Mouse (Mus musculus): ENCODE measurements around the gene Apol7e. TPM values are rescaled to one million over a fixed set of nuclear protein-coding genes. Genes with fewer than 3 reads are reported as not detected.
A peak's percentile ranks its signal among the peaks of the same experiment; 100 is the strongest.
"Not testable (repeated sequence)": the region's sequence is repeated elsewhere in the genome, so short reads cannot be mapped to it uniquely, and the experiment has no call there.

Apol7e gene
- total RNA-seq, 2 experiments from 2014 or later: 0.94 TPM; not detected in 1

- ATAC-seq (replicated peaks; ENCODE audit: poor library complexity): peak; percentile 54; the same call in 1 of the 2 replicates
Measured at GRCm38 (mm10) chr15:77740511-77741297, 42.0 kb downstream of the Apol7e start.

- ATAC-seq (replicated peaks; ENCODE audit: poor library complexity): not testable (repeated sequence)
Measured at GRCm38 (mm10) chr15:77741556-77741955, 42.9 kb downstream of the Apol7e start.

GRCm38 (mm10) chr15:77744632-77745031 is 46.0 kb downstream of the Apol7e start:
- no peak for ATAC-seq (replicated peaks; ENCODE audit: poor library complexity)

- no peak for ATAC-seq (replicated peaks; ENCODE audit: poor library complexity)
Measured at GRCm38 (mm10) chr15:77745081-77745480, 46.4 kb downstream of the Apol7e start.

- no peak for ATAC-seq (replicated peaks; ENCODE audit: poor library complexity)
Measured at GRCm38 (mm10) chr15:77746326-77746725, 47.7 kb downstream of the Apol7e start.

- no peak for ATAC-seq (replicated peaks; ENCODE audit: poor library complexity)
Measured at GRCm38 (mm10) chr15:77748414-77748813, 49.8 kb downstream of the Apol7e start.

- ATAC-seq (replicated peaks; ENCODE audit: poor library complexity): no peak
Measured at GRCm38 (mm10) chr15:77749717-77750116, 51.1 kb downstream of the Apol7e start.

- peak; percentile 77 for ATAC-seq (replicated peaks; ENCODE audit: poor library complexity)
Measured at GRCm38 (mm10) chr15:77750461-77750860, 51.8 kb downstream of the Apol7e start.

GRCm38 (mm10) chr15:77752443-77752842 is 53.8 kb downstream of the Apol7e start:
- no peak for ATAC-seq (replicated peaks; ENCODE audit: poor library complexity)

GRCm38 (mm10) chr15:77755132-77755531 is 56.5 kb downstream of the Apol7e start:
- peak; percentile 33; the same call in 1 of the 2 replicates for ATAC-seq (replicated peaks; ENCODE audit: poor library complexity)

- ATAC-seq (replicated peaks; ENCODE audit: poor library complexity): no peak
Measured at GRCm38 (mm10) chr15:77756081-77756480, 57.4 kb downstream of the Apol7e start.

GRCm38 (mm10) chr15:77756848-77757247 is 58.2 kb downstream of the Apol7e start, which contains the start of gene Apol8:
Apol8 (minus strand) TSS chr15:77757003.
- ATAC-seq (replicated peaks; ENCODE audit: poor library complexity): peak; percentile 95

GRCm38 (mm10) chr15:77757586-77758226 is 59.0 kb downstream of the Apol7e start:
- no peak for ATAC-seq (replicated peaks; ENCODE audit: poor library complexity)

GRCm38 (mm10) chr15:77760037-77760436 is 61.4 kb downstream of the Apol7e start:
- ATAC-seq (replicated peaks; ENCODE audit: poor library complexity): no peak

GRCm38 (mm10) chr15:77761083-77761482 is 62.4 kb downstream of the Apol7e start:
- no peak for ATAC-seq (replicated peaks; ENCODE audit: poor library complexity)

- peak; percentile 96 for ATAC-seq (replicated peaks; ENCODE audit: poor library complexity)
Measured at GRCm38 (mm10) chr15:77761561-77762380, 63.1 kb downstream of the Apol7e start.

- ATAC-seq (replicated peaks; ENCODE audit: poor library complexity): no peak
Measured at GRCm38 (mm10) chr15:77763050-77763449, 64.4 kb downstream of the Apol7e start.

GRCm38 (mm10) chr15:77763702-77764101 is 65.0 kb downstream of the Apol7e start:
- ATAC-seq (replicated peaks; ENCODE audit: poor library complexity): no peak

GRCm38 (mm10) chr15:77764391-77765006 is 65.8 kb downstream of the Apol7e start:
- no peak for ATAC-seq (replicated peaks; ENCODE audit: poor library complexity)

- ATAC-seq (replicated peaks; ENCODE audit: poor library complexity): no peak
Measured at GRCm38 (mm10) chr15:77765484-77766093, 66.9 kb downstream of the Apol7e start.

All from megakaryocyte progenitor cell, adult 5-6 weeks (primary cell).